Mouse (Mus musculus) liver, postnatal 0 days (tissue): ENCODE measurements around the gene Cops7a.

Source experiments
- CTCF ChIP-seq: sonication (generic); IDR thresholded peaks from 2 replicates; pipeline ENCODE4 v1.5.1; 2016; ENCODE audit warnings: antibody characterized with exemption, low read depth
- EP300 ChIP-seq: IDR thresholded peaks from 2 replicates; pipeline ENCODE4 v1.6.1; 2016; ENCODE audit warnings: antibody characterized with exemption, low read depth, mild to moderate bottlenecking

GRCm38 (mm10) chr6:124964638-124965037 lies 700 bp downstream of the Cops7a start:
- TF ChIP-seq EP300 (no peak), CTCF (no peak)
